Mouse (Mus musculus): ENCODE measurements around the gene AI597479. TPM values are rescaled to one million over a fixed set of nuclear protein-coding genes. Genes with fewer than 3 reads are reported as not detected.

The AI597479 gene
- 8.6 and 9.0 TPM in 2 replicates for polyA plus RNA-seq (2015; fragmentation: Nextera tagmentation; extraction: Ambion mirVana)

GRCm38 (mm10) chr1:43098031-43098984, at the start of gene AI597479, which contains the start of gene Tgfbrap1:
Gene AI597479, plus strand, starts transcription at chr1:43098710.
Gene Tgfbrap1, minus strand, starts transcription at chr1:43098637.

Other genes with a start within 250 kb of the AI597479 start
- 35.5 and 38.0 TPM in 2 replicates for gene Mrps9, start 247.5 kb upstream of the AI597479 start, polyA plus RNA-seq (2015; fragmentation: Nextera tagmentation; extraction: Ambion mirVana)
- 0.14 and 0.34 TPM in 2 replicates for gene Gpr45, start 145.8 kb upstream of the AI597479 start, polyA plus RNA-seq (2015; fragmentation: Nextera tagmentation; extraction: Ambion mirVana)
- gene Tgfbrap1, start 73 bp upstream of the AI597479 start, polyA plus RNA-seq (2015; fragmentation: Nextera tagmentation; extraction: Ambion mirVana), result 3.7 and 4.5 TPM in 2 replicates
- 11.8 and 12.2 TPM in 2 replicates for gene Fhl2, start 98.3 kb downstream of the AI597479 start, polyA plus RNA-seq (2015; fragmentation: Nextera tagmentation; extraction: Ambion mirVana)